Mouse (Mus musculus): ENCODE measurements at regions not wholly inside any gene's neighbourhood (a gene's known extent, or its start where the extent isn't known, plus 50 kb on each side); places are given as distances from the start of the nearest gene placed in this dataset.

DNA sequence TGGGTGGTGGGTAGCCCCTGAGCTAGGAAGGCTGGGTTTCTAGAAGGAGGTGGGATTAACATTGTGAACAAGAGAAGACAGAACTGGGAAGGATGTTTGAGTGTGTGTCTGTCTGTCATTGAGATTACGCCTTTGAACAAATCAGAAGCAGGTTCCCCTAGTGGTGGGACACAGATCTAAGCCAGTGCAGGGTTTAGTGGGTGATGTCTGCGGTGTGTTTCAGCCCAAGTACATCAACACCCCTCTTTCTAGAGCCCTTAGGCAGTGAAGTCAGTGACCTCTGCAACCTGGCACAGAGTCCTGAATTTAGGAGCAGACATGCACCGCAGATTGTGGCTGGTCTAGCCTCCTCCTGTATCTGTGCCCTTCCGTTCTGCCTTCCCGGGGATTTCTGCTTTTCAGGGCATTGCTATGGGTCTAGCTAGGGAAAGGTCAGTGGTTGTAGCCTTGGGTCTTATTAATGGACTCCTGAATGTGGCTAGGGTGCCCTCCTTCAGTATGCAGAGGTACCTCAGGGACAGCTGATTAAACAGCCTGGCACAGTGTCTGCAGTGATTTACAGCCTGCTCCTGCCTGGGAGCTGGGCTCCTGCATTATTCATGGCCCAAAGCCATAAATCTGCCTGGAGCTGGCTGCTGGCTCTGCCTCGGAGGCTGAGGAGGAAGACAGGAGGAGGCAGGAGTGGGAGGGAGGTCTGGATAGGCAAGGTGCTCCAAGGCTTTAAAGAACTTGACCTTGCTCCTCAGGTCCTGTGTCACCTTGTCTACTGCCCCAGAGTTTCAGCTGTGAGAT lies 264.3 kb downstream of the Dysf start:
- 0 out of 2 replicates have a peak, but pooled peaks have one; percentile 16 for TF ChIP-seq CTCF (IDR thresholded peaks at IDR 0.05; ENCODE audit: extremely low read depth, insufficient read depth, low read length)
- no peak for TF ChIP-seq POLR2A (IDR thresholded peaks at IDR 0.05; ENCODE audit: extremely low read depth, insufficient read depth, low read length)
